Mouse (Mus musculus) kidney, embryonic 14.5 days (tissue): Measurements from ENCODE around the gene Zc2hc1c. TPM values are rescaled to one million over a fixed set of nuclear protein-coding genes. Genes with fewer than 3 reads are reported as not detected.
A peak's percentile ranks its signal among the peaks of the same experiment; 100 is the strongest.

Experiments
- ATAC-seq: fragments of 200-750 bp; cut with Nextera tagmentation; 2 replicates; pipeline ENCODE4 v1.8.0; 2017; ENCODE audit warnings: moderate number of reproducible peaks, mild to moderate bottlenecking, moderate TSS enrichment, moderate library complexity; ENCODE audit not compliant: low FRiP score, low TSS enrichment
- H3K27ac ChIP-seq: fragments of 300-500 bp; sonication (generic); 2 replicates; pipeline ENCODE4 v1.5.1; 2014; ENCODE audit warnings: low read depth, mild to moderate bottlenecking, low read length, moderate library complexity, mixed read lengths
- H3K27me3 ChIP-seq: fragments of 300-500 bp; sonication (generic); 2 replicates; pipeline ENCODE4 v1.6.1; 2014; ENCODE audit warnings: mild to moderate bottlenecking, low read length; ENCODE audit not compliant: control insufficient read depth, insufficient read depth
- H3K36me3 ChIP-seq: fragments of 300-500 bp; sonication (generic); 2 replicates; pipeline ENCODE4 v1.6.1; 2014; ENCODE audit warnings: low read length, mixed read lengths; ENCODE audit not compliant: control insufficient read depth, insufficient read depth
- H3K4me1 ChIP-seq: fragments of 300-500 bp; sonication (generic); 2 replicates; pipeline ENCODE4 v1.6.1; 2014; ENCODE audit warnings: low read length, mixed read lengths; ENCODE audit not compliant: control insufficient read depth, insufficient read depth
- H3K4me2 ChIP-seq: fragments of 300-500 bp; sonication (generic); replicated peaks from 2 replicates; pipeline ENCODE4 v1.6.1; 2014; ENCODE audit warnings: low read depth, mild to moderate bottlenecking, low read length
- H3K4me3 ChIP-seq: fragments of 300-500 bp; sonication (generic); 2 replicates; pipeline ENCODE4 v1.5.1; 2014; ENCODE audit warnings: mild to moderate bottlenecking, low read length
- H3K9ac ChIP-seq: fragments of 300-500 bp; sonication (generic); 2 replicates; pipeline ENCODE4 v1.6.1; 2014; ENCODE audit warnings: low read depth, mild to moderate bottlenecking, low read length, moderate library complexity
- H3K9me3 ChIP-seq: fragments of 300-500 bp; sonication (generic); 2 replicates; pipeline ENCODE4 v1.6.1; 2016; ENCODE audit warnings: low read length; ENCODE audit not compliant: control insufficient read depth
- WGBS: fragments of 180-500 bp; shearing (Covaris S2); extraction: QIAGEN DNeasy Blood & Tissue Kit; methylation state at CpG from one replicate; pipeline ENCODE4 v1.1.7; 2014; 5-methylcytosine and 5-hydroxymethylcytosine counted together
- polyA plus RNA-seq: library from polyadenylated mRNA; unstranded; fragments of >200 nt; fragmentation: Nextera tagmentation; extraction: Ambion mirVana; gene quantifications from 2 replicates; pipeline ENCODE4 v1.2.1, GENCODE M21; 2014

The Zc2hc1c gene
- 2.0 and 3.2 TPM in 2 replicates for polyA plus RNA-seq

DNA sequence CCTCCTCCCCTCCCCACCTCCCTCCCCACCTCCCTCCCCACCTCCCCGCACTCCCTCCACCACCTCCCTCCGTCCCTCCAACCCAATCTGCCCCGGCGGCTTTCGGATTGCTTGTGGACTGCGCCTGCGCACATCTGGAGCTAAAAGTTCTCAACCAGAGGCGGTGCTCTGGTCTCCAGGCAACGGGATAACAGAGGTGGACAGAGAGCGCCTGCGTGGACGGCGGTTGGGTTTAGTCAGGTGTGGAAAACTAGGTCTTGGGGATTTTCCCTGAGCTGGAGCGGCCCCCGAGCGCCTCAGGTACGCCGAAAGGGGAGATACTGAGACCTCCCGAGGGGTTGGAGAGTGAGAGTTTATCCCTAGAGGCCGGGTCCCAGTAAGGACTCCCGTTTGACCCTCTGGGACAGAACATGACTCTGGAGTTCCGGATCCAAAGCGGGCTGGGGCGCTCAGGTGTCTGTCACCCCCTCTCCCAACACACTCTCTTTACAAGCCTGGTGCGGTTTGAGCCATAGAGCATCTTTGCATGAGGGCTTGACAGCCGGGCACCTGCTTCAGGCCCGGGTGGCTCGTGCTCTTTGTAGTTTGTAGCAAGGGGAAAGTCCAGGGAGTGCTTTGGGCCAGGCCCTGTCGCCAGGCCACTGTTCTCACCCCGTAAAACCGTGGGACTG, at the start of gene Zc2hc1c:
Gene Zc2hc1c (plus strand): TSS at position 106 of the 671 bp plus-strand sequence.
- H3K27ac ChIP-seq = peak within 1 kb of the TSS; percentile 76; the same call in 1 of the 2 replicates
- H3K9ac ChIP-seq = peak within 1 kb of the TSS; percentile 65
- peak within 1 kb of the TSS; percentile 55 for H3K4me3 ChIP-seq
- H3K4me1 ChIP-seq = peaks cover 8% of the 10 kb centered on the region; the same call in 1 of the 2 replicates
- no peaks in the 10 kb centered on the region for H3K27me3 ChIP-seq
- no peaks in the 10 kb centered on the region for H3K36me3 ChIP-seq
- peaks cover 5% of the 10 kb centered on the region; the same call in 1 of the 2 replicates for H3K9me3 ChIP-seq
- peak within 1 kb of the TSS; percentile 84 for H3K4me2 ChIP-seq
- peak; percentile 90 for ATAC-seq
- WGBS = 1% methylated on average over 30 of the region's 31 CpGs

DNA sequence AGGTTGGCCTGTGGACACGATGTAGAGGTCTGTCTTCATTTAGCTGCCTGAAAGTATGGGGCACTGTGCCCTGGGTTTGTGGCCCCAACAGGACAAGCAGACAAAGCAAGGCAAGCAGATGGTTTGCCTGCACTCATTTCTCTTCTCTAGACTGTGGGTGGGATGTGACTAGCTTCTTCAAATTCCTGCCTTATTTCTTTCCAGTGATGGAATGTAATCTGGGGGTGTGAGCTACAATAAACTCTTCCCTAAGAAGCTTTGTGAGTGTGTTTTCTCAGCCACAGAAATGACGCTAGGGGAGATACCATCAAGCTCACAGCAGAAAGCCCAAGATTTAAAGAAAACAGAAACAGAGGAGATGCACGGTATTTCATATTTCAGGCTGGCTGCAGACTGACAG, 36.3 kb upstream of the Zc2hc1c start:
- Histone ChIP-seq H3K4me2 (no peak overlapping the region), H3K36me3 (no peaks in the 10 kb centered on the region; the same call in 1 of the 2 replicates), H3K4me1 (peaks cover 12% of the 10 kb centered on the region), H3K9me3 (peaks cover 4% of the 10 kb centered on the region; the same call in 1 of the 2 replicates), H3K9ac (no peak overlapping the region), H3K27me3 (no peaks in the 10 kb centered on the region), H3K27ac (no peak overlapping the region), H3K4me3 (no peak overlapping the region)
- ATAC-seq = no peak
- 77% methylated on average over 3 of the region's 3 CpGs for WGBS

DNA sequence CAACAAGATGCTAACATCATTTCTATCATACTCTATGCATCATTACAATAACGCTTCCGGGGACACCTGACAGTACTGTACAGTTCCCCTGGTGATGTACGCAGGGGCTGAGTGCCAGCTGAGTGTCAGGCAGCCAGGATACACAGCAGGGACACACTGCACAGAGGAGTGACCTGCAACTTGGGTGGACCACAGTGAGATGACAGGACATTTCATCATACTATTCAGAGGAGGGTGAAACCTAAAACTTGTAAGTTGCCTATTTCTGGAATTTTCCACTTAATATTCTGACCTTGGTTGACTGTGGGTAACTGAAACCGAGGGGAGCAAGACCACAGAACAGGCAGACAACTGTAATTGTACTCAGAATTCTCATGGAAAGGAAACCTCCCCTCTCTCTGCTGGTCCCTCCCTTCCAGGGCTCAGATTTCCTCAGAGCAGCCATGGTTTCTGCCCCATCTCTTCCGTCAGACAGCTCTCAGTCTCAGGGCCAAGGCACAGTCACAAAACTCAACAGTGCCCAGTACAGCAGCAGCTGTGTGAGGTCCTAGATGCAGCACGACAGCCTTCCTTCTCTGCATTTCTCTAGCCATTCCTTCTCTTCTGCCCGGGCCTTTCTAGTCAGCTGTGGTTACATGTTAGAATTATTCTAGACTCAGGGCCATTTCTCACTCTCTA, 32.2 kb upstream of the Zc2hc1c start:
- no peak overlapping the region for H3K9ac ChIP-seq
- H3K27ac ChIP-seq = peak overlapping the region; percentile 62; the same call in 1 of the 2 replicates
- WGBS = 31% methylated on average over 7 of the region's 7 CpGs
- no peaks in the 10 kb centered on the region for H3K9me3 ChIP-seq
- H3K4me3 ChIP-seq = no peak overlapping the region
- no peaks in the 10 kb centered on the region; the same call in 1 of the 2 replicates for H3K36me3 ChIP-seq
- peaks cover 19% of the 10 kb centered on the region for H3K4me1 ChIP-seq
- no peaks in the 10 kb centered on the region for H3K27me3 ChIP-seq
- ATAC-seq = peak; percentile 88
- no peak overlapping the region for H3K4me2 ChIP-seq

DNA sequence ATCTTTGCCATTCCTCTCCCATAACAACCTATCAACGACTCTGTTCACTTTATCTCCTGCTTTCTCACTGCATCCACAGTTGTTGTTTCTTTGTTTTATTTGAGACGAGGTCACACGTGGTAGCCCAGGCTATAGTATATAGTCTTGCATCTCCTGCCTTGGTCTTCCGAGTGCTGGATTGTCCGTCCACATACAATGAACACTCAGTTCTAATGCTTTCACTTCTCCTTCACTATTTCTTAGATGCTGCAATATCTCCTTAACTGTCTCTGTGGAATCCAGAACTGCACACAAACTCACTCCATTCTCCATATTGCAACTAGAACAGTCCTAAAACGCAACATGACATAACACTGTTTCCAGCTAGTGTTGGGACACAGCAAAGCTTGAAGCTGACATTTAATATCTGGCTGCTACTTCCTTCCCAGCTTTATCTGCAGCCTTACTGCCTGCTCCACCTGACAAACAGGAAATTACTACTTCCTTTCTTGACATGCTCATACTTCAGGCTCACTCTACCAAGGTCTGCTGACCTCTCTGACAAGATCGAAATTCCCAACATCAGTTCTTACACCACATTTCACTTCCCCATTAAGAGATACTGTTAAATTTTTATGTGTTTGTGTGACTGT, 31.3 kb upstream of the Zc2hc1c start:
- Histone ChIP-seq H3K27me3 (no peaks in the 10 kb centered on the region), H3K4me3 (no peak overlapping the region), H3K4me1 (peaks cover 19% of the 10 kb centered on the region), H3K36me3 (no peaks in the 10 kb centered on the region; the same call in 1 of the 2 replicates), H3K9me3 (no peaks in the 10 kb centered on the region), H3K27ac (peak overlapping the region; percentile 62; the same call in 1 of the 2 replicates), H3K9ac (no peak overlapping the region), H3K4me2 (no peak overlapping the region)
- WGBS = 53% methylated on average over 7 of the region's 7 CpGs
- ATAC-seq = no peak

DNA sequence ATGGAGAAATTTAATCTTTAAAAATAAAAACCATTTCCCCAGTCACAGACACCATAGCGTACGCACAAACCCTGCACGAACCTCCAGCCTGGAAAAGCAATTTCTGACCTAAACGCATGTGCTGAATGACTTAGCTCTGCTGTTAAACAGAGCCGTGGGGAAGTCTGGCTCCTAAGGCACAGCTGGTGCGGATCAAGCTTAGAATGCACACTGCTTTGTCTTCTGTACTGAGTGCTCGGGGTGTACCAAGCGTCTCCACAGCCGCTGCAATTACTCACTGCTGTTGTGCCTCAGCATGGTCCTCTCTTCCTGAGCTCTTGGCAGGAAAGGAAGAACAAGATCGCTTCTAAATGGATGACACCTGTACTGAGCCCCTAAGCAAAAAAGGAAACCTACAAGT, 25.9 kb upstream of the Zc2hc1c start:
- Histone ChIP-seq H3K27ac (no peak overlapping the region; the same call in 1 of the 2 replicates), H3K4me2 (no peak overlapping the region), H3K27me3 (no peaks in the 10 kb centered on the region), H3K9me3 (no peaks in the 10 kb centered on the region), H3K4me1 (peaks cover 16% of the 10 kb centered on the region; the same call in 1 of the 2 replicates), H3K36me3 (no peaks in the 10 kb centered on the region; the same call in 1 of the 2 replicates), H3K4me3 (no peak overlapping the region), H3K9ac (no peak overlapping the region)
- peak; percentile 82 for ATAC-seq
- WGBS = 26% methylated on average over 10 of the region's 10 CpGs

DNA sequence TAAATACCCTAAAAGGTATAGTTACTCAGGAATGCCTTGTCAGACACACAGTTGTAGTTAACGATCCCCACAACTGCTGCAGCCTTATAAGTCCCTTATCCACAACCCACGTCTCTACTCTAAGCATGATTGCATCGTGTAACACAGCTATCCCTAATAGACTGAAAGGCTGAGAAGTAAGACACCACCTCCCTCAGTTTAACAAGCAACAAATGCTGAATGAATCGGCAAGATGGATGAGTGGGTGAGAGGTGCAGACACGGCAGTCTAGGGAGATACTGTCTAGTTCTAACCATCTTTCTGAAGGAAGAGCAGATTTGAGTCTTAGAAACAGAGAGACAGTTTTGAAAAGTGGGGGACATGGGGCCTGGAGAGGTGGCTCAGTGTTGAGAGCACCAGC, 25.2 kb upstream of the Zc2hc1c start:
- Histone ChIP-seq H3K4me3 (no peak overlapping the region), H3K4me2 (no peak overlapping the region), H3K9ac (no peak overlapping the region), H3K4me1 (peaks cover 12% of the 10 kb centered on the region; the same call in 1 of the 2 replicates), H3K9me3 (no peaks in the 10 kb centered on the region), H3K27me3 (no peaks in the 10 kb centered on the region), H3K36me3 (no peaks in the 10 kb centered on the region; the same call in 1 of the 2 replicates), H3K27ac (no peak overlapping the region; the same call in 1 of the 2 replicates)
- 74% methylated on average over 5 of the region's 5 CpGs for WGBS
- no peak for ATAC-seq

GRCm38 (mm10) chr12:85264531-85264930, 23.9 kb upstream of the Zc2hc1c start:
- no peaks in the 10 kb centered on the region for H3K9me3 ChIP-seq
- peak overlapping the region; percentile 47; the same call in 1 of the 2 replicates for H3K27ac ChIP-seq
- no peaks in the 10 kb centered on the region for H3K27me3 ChIP-seq
- H3K4me3 ChIP-seq = no peak overlapping the region
- H3K4me2 ChIP-seq = no peak overlapping the region
- no peaks in the 10 kb centered on the region for H3K36me3 ChIP-seq
- peaks cover 12% of the 10 kb centered on the region; the same call in 1 of the 2 replicates for H3K4me1 ChIP-seq
- no peak overlapping the region for H3K9ac ChIP-seq
- ATAC-seq = no peak
- 49% methylated on average over 8 of the region's 8 CpGs for WGBS

GRCm38 (mm10) chr12:85264940-85265339, 23.5 kb upstream of the Zc2hc1c start:
- no peaks in the 10 kb centered on the region for H3K9me3 ChIP-seq
- no peaks in the 10 kb centered on the region for H3K36me3 ChIP-seq
- ATAC-seq = peak; percentile 71; the same call in 1 of the 2 replicates
- H3K4me3 ChIP-seq = no peak overlapping the region
- no peaks in the 10 kb centered on the region for H3K27me3 ChIP-seq
- no peak overlapping the region for H3K9ac ChIP-seq
- WGBS = 17% methylated on average over 7 of the region's 7 CpGs
- H3K4me1 ChIP-seq = peaks cover 12% of the 10 kb centered on the region
- H3K4me2 ChIP-seq = no peak overlapping the region
- no peak overlapping the region for H3K27ac ChIP-seq
